Mouse (Mus musculus) left cerebral cortex, adult 18-20 months (tissue): ENCODE results near the gene Drd1. TPM values are rescaled to one million over a fixed set of nuclear protein-coding genes. Genes with fewer than 3 reads are reported as not detected.

Experiments used
- DNase-seq, 2 experiments: peaks; one replicate each; pipeline ENCODE4 v3.0.0; 2021 to 2022; ENCODE audit warnings: low spot score in 2 of 2, mixed read lengths in 1 of 2
- total RNA-seq, 2 experiments: library from RNA; stranded (reverse); gene quantifications; 2 replicates each; pipeline ENCODE4 v1.2.3; 2021

The Drd1 gene
- total RNA-seq, 2 experiments from 2014 or later = 38.5 to 52.1 TPM

DNA sequence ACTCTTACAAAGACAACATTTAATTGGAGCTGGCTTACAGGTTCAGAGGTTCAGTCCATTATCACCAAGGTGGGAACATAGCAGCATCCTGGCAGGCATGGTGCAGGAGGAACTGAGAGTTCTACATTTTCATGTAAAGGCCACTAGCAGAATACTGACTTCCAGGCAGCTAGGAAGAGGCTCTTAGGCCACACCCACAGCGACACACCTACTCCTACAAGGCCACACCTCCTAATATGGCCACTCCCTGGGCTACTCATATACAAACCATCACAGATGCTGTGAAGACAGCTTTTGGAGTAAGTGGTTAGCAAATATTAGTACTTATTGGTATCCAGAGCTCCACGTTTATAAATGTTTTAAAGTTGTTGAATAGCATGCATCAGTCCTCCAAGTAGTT lies 19.9 kb upstream of the Drd1 start:
- DNase-seq = no peak

DNA sequence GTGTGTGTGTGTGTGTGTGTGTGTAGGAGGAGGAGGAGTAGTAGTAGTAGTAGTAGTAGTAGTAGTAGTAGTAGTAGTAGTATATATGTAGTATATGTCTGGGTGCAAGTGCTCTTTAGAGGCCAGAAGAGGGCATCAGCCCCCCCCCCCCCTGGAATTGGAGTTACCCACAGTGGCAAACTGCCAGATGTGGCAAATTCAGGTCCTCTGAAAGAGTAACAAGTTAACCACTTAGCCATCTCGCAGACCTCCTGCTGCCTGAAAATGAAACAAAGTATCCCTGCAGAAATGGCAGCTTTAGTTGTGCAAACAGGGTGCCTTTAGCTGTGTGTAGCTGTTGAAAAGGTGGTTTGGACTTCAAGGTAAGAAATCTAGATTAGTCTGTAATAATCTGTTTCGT lies 18.0 kb upstream of the Drd1 start:
- DNase-seq = no peak

DNA sequence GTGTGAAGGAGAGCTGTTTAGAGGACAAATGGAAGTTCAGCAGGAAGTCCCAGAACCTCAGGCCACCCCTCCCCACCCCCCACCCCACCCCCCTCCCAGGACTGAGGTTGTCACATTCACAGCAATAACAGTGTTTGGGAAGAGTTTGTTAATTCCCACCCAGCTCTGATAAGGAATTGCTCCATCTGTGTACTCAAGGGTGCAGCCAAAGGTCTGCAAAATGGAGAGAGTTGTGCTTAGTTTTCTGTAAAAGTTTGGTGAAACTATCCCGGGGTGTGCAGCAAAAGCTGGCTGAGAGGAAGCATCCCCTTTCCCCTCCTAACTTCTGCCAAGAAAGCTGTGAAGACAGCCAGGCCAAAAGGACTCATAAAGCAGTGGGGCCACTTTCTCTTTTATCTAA lies 17.6 kb upstream of the Drd1 start:
- DNase-seq = no peak

DNA sequence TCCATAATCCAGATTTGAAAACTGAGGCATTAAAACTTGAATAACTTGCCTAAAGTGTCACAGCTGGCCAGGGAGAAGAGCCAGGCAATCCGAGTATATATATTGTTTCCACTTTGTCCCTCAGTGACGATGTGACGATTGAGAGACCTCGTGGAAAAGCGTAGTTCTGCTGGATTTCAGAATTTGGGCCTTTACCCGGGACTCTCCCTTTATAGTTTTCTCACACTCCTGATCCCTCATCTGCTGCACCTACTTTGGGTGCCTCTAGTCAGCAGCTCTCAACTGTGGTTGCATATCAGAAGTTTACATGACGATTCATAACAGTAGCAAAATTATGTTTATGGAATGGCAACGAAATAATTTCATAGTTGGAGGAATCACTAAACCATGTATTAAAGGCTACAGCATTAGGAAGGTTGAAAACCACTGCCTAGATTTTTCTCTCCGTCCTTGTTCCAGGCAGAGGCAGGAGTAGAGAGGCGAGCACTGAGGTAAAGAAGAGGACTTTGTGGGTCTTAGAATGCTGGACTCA lies 17.1 kb upstream of the Drd1 start:
- DNase-seq = no peak

GRCm38 (mm10) chr13:54071606-54072331 lies 16.3 kb upstream of the Drd1 start, which contains the start of gene Sfxn1:
TSS of gene Sfxn1 (plus strand) at chr13:54071869.
- peak; percentile 68 to 81 for DNase-seq

GRCm38 (mm10) chr13:54071011-54071410 lies 15.5 kb upstream of the Drd1 start:
- no peak for DNase-seq

DNA sequence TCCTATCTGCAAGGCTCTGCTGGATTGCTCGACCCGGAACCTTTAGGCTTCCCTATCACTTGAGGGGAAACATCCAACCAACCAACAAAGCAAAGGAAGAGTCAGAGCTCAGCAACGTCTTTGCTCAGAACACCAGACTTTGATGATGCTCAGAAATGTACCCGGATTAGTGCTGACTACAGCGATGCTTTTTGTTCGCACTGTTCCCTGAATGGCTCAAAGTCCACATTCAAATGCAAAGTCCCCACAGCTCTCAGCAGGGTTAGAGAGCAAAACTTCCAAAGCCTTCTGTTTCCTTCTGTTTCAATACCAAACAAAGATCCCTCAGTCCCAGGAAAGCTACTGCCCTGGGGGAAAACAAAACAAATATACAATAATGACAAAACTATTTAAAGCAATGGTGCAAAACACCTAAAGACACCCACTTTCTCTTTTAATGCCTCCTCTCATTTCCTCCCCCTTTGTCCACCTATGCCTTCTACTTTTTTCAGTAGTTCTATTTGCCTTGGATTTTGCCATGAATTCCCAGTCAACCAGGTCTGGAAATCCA lies 12.2 kb upstream of the Drd1 start:
- DNase-seq = no peak

GRCm38 (mm10) chr13:54066081-54066746 lies 10.7 kb upstream of the Drd1 start:
- DNase-seq = no peak

GRCm38 (mm10) chr13:54063292-54063691 lies 7.8 kb upstream of the Drd1 start:
- DNase-seq = peak in 1 of 2 experiments; percentile 25

GRCm38 (mm10) chr13:54062068-54062467 lies 6.6 kb upstream of the Drd1 start:
- no peak for DNase-seq

GRCm38 (mm10) chr13:54054962-54055361 lies 543 bp downstream of the Drd1 start:
- no peak for DNase-seq

GRCm38 (mm10) chr13:54051641-54052040 lies 3.9 kb downstream of the Drd1 start:
- no peak for DNase-seq

DNA sequence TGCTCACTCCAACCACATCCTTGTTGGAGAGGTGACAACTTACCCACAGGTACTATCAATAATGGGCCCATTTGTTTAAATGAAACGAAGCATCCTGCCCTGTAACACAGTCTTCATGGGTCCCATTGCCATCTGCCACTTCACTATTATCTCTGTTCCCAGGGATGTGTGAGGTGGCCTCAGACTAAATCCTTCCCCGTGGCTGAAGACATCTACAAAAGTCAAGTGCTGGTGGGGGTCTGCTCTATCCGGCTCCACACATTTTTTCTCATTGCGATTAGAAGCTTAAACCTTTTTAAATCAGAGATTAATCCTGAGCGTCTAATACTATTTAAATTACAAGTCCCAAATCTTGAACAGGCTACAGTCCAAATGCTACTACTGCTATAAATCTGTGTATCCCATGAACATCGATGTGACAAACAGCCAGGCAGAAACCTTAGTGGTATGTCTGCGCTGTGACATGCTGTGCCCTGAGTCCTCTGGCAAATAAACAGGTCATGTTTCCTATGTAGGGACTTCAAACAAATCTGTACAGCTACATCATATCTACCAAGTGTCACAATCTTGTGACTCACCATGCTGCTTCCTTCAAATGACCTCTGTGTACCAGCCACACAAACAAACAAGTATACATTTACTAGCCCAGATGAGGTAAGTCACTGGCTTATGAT lies 6.7 kb downstream of the Drd1 start:
- no peak for DNase-seq

DNA sequence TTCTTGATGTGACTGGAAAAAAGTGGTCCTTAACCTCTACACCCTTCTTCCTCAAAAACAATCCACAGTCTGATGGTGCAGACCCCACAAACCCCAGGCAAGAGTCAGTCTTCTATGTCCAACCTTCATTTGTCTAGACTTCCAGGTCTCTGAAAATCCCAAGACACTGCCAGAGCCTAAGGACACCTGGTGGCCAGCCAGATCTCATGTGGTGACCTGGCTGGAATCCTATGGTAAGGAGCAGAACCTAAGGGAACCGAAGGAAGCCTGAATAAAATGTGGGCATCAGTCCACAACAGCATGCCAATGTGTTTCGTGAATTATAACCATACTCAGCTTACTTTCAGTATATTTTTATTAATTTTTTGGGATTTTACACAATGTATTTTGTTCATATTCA lies 15.2 kb downstream of the Drd1 start:
- no peak for DNase-seq

GRCm38 (mm10) chr13:54037936-54038335 lies 17.6 kb downstream of the Drd1 start:
- no peak for DNase-seq

- DNase-seq = no peak
Measured at GRCm38 (mm10) chr13:54035541-54035940, 20.0 kb downstream of the Drd1 start.

DNA sequence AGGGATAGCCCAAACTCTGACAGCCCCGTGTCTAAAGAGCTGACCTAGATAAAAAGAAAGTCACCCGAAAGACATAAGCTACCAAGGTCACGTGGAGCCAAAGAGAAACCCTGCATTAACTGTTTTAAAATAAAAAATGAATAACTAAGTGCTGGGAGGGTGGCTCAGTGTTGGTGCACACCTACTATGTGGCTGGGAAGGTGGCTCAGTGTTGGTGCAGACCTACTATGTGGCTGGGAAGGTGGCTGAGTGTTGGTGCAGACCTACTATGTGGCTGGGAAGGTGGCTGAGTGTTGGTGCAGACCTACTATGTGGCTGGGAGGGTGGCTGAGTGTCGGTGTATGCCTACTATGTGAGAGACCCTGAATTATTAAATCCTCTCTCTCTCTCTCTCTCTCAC lies 21.9 kb downstream of the Drd1 start:
- no peak for DNase-seq

DNA sequence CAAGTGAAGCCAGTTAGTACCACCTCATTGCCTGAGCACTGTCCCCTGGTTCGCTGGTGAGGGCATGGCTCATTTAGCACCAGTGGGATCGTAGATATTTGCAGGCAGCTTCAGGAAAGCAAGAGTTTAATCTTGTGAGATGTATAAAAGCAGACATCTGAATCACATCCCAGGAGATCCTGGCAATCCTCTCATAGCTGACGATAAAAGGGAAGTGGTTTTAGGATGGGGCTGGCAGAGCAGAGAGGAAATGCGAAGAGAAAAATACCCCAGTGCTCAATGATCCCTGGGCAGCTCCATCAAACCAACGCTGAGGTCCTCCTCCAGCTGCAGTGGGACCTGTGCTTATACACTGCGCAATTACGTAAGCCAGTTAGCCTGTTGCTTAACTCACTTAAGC lies 28.4 kb downstream of the Drd1 start:
- DNase-seq = no peak

DNA sequence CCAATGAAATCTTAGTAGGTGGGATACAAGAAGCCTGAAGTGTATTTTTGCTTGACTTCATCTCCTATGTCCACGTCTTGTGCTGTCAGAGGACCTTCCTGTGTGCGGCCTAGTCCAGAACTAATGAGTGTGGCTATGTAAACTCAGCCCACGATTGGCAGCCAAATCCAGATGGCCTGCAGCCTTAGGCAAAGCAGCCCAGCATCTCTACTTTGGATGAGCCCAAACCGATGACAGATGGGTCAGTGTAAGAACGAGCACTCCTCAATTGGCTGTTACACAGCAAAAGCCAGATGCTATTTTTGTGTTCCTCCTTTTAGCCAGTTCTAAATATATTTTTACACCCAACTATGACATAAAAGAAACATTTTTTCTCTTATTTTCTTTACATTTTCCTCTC lies 32.2 kb downstream of the Drd1 start:
- peak; percentile 19 to 23 for DNase-seq

- DNase-seq = no peak
Measured at GRCm38 (mm10) chr13:54008716-54009115, 46.8 kb downstream of the Drd1 start.
